Mouse (Mus musculus): ENCODE measurements at regions not wholly inside any gene's neighbourhood (a gene's known extent, or its start where the extent isn't known, plus 50 kb on each side); places are given as distances from the start of the nearest gene placed in this dataset.

DNA sequence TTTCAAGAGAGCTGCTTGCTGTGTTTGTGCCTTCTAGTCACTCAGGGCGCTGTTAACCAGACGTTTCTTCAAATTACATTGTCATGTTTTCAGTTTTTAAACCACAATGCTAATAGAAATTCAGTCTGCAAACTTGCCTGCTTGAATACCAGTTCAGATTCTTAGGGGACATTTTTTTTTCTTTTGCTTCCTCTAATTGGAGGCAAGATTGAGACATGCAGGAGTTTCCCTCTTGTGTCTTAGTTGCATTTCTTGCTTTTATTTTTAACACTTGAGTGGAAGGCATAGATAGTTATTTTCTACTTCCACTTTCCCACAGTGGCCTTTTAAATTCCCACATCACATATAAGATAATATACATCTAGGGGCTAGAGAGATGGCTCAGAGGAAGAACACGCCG is 246.8 kb downstream of the Grpr start:
- intact Hi-C loops (cut with DNase I), result no loop called here
- Histone ChIP-seq H3K9ac (ENCODE audit: low read depth, low read length) (no peak overlapping the region), H3K27me3 (ENCODE audit: control insufficient read depth, insufficient read depth, low read length) (no peaks in the 10 kb centered on the region), H3K27ac (no peak overlapping the region), H3K79me2 (replicated peaks; ENCODE audit: control insufficient read depth, insufficient read depth, low read length) (no peaks in the 10 kb centered on the region), H3K36me3 (ENCODE audit: control insufficient read depth, insufficient read depth, low read length) (no peaks in the 10 kb centered on the region), H3K4me3 (no peak overlapping the region), H3K4me1 (ENCODE audit: control insufficient read depth, insufficient read depth, low read length) (no peaks in the 10 kb centered on the region)
- DNase-seq, result no peak
- no peak for TF ChIP-seq POLR2A (IDR thresholded peaks at IDR 0.05; ENCODE audit: insufficient read depth, low read depth, low read length)
- TF ChIP-seq CTCF (IDR thresholded peaks at IDR 0.05), result no peak
- no peak for TF ChIP-seq EP300 (IDR thresholded peaks at IDR 0.05; ENCODE audit: insufficient read depth, low read depth, low read length)
- 66% methylated on average over 4 of the region's 4 CpGs for WGBS

GRCm38 (mm10) chrX:163301045-163301444 is 248.4 kb downstream of the Grpr start:
- no peaks in the 10 kb centered on the region for H3K79me2 ChIP-seq (replicated peaks; ENCODE audit: control insufficient read depth, insufficient read depth, low read length)
- no peaks in the 10 kb centered on the region for H3K27me3 ChIP-seq (ENCODE audit: control insufficient read depth, insufficient read depth, low read length)
- no peaks in the 10 kb centered on the region for H3K36me3 ChIP-seq (ENCODE audit: control insufficient read depth, insufficient read depth, low read length)
- no peaks in the 10 kb centered on the region for H3K4me1 ChIP-seq (ENCODE audit: control insufficient read depth, insufficient read depth, low read length)
- no peak overlapping the region for H3K9ac ChIP-seq (ENCODE audit: low read depth, low read length)
- no peak for DNase-seq
- 75% methylated on average over 6 of the region's 6 CpGs for WGBS
- TF ChIP-seq CTCF (IDR thresholded peaks at IDR 0.05) (no peak), POLR2A (IDR thresholded peaks at IDR 0.05; ENCODE audit: insufficient read depth, low read depth, low read length) (no peak), EP300 (IDR thresholded peaks at IDR 0.05; ENCODE audit: insufficient read depth, low read depth, low read length) (no peak)
- no peak overlapping the region for H3K27ac ChIP-seq
- intact Hi-C loops (cut with DNase I), result no loop called here
- no peak overlapping the region for H3K4me3 ChIP-seq

GRCm38 (mm10) chrX:163296956-163297628 is 252.4 kb downstream of the Grpr start:
- DNase-seq, result no peak
- H3K9ac ChIP-seq (ENCODE audit: low read depth, low read length), result no peak overlapping the region
- H3K4me3 ChIP-seq, result no peak overlapping the region
- intact Hi-C loops (cut with DNase I), result no loop called here
- no peaks in the 10 kb centered on the region for H3K79me2 ChIP-seq (replicated peaks; ENCODE audit: control insufficient read depth, insufficient read depth, low read length)
- no peaks in the 10 kb centered on the region for H3K4me1 ChIP-seq (ENCODE audit: control insufficient read depth, insufficient read depth, low read length)
- H3K36me3 ChIP-seq (ENCODE audit: control insufficient read depth, insufficient read depth, low read length), result no peaks in the 10 kb centered on the region
- no peak overlapping the region for H3K27ac ChIP-seq
- no peak for TF ChIP-seq EP300 (IDR thresholded peaks at IDR 0.05; ENCODE audit: insufficient read depth, low read depth, low read length)
- TF ChIP-seq CTCF (IDR thresholded peaks at IDR 0.05), result no peak
- no peak for TF ChIP-seq POLR2A (IDR thresholded peaks at IDR 0.05; ENCODE audit: insufficient read depth, low read depth, low read length)
- no peaks in the 10 kb centered on the region for H3K27me3 ChIP-seq (ENCODE audit: control insufficient read depth, insufficient read depth, low read length)
- 56% methylated on average over 8 of the region's 8 CpGs for WGBS

- H3K79me2 ChIP-seq (replicated peaks; ENCODE audit: control insufficient read depth, insufficient read depth, low read length), result no peaks in the 10 kb centered on the region
- no peak overlapping the region for H3K27ac ChIP-seq
- H3K9ac ChIP-seq (ENCODE audit: low read depth, low read length), result no peak overlapping the region
- no peaks in the 10 kb centered on the region for H3K36me3 ChIP-seq (ENCODE audit: control insufficient read depth, insufficient read depth, low read length)
- H3K27me3 ChIP-seq (ENCODE audit: control insufficient read depth, insufficient read depth, low read length), result no peaks in the 10 kb centered on the region
- H3K4me1 ChIP-seq (ENCODE audit: control insufficient read depth, insufficient read depth, low read length), result no peaks in the 10 kb centered on the region
- intact Hi-C loops (cut with DNase I), result no loop called here
- no peak for DNase-seq
- 65% methylated on average over 2 of the region's 2 CpGs for WGBS
- no peak for TF ChIP-seq POLR2A (IDR thresholded peaks at IDR 0.05; ENCODE audit: insufficient read depth, low read depth, low read length)
- TF ChIP-seq EP300 (IDR thresholded peaks at IDR 0.05; ENCODE audit: insufficient read depth, low read depth, low read length), result no peak
- no peak for TF ChIP-seq CTCF (IDR thresholded peaks at IDR 0.05)
- no peak overlapping the region for H3K4me3 ChIP-seq
Observed at GRCm38 (mm10) chrX:163261248-163261647, 288.2 kb downstream of the Grpr start.

DNA sequence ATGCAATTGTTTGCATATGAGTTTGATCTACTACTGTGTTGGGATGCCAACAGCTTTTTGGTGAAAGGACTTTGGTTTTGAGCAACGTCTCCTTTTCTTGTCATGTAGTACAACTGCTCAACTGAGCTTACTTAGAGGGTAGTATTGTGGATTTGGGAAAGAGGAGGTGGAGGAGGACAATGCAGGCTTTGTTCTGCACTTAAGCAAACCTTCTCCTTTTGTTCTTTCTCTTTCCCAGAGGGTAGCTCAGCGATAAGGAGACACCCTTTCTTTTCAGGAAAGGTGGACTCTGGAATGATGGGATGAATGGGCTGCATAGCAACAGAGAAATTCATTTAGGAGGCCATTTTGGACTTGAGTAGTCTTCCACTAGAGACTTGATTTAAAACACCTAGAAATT is 288.6 kb upstream of the S100g start:
- Histone ChIP-seq H3K27ac (no peak overlapping the region), H3K79me2 (replicated peaks; ENCODE audit: control insufficient read depth, insufficient read depth, low read length) (no peaks in the 10 kb centered on the region), H3K4me1 (ENCODE audit: control insufficient read depth, insufficient read depth, low read length) (no peaks in the 10 kb centered on the region), H3K36me3 (ENCODE audit: control insufficient read depth, insufficient read depth, low read length) (no peaks in the 10 kb centered on the region), H3K4me3 (no peak overlapping the region), H3K27me3 (ENCODE audit: control insufficient read depth, insufficient read depth, low read length) (no peaks in the 10 kb centered on the region), H3K9ac (ENCODE audit: low read depth, low read length) (no peak overlapping the region)
- no peak for DNase-seq
- TF ChIP-seq EP300 (IDR thresholded peaks at IDR 0.05; ENCODE audit: insufficient read depth, low read depth, low read length), result no peak
- TF ChIP-seq POLR2A (IDR thresholded peaks at IDR 0.05; ENCODE audit: insufficient read depth, low read depth, low read length), result no peak
- TF ChIP-seq CTCF (IDR thresholded peaks at IDR 0.05), result no peak
- intact Hi-C loops (cut with DNase I), result no loop called here
- 55% methylated on average over 2 of the region's 2 CpGs for WGBS

DNA sequence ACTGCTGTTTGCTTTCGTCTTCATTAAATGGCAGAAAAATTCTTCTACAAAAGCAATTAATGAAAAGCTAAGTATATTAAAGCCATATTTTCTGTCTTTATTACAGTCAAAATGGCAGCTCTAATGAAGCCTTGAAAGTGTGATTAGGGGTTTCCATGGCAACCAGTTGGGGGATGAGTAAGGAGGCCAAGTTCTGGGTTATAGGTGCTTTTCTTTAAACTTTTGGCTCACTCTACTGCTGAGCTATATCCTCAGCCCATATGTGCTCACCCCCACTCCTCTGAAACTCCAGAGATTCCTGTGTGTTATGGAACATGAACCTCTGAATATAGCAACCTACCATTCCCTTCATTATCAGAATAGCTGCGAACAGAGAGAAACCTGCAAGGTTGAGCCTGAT is 240.9 kb upstream of the S100g start:
- Histone ChIP-seq H3K9ac (ENCODE audit: low read depth, low read length) (no peak overlapping the region), H3K4me1 (ENCODE audit: control insufficient read depth, insufficient read depth, low read length) (no peaks in the 10 kb centered on the region), H3K4me3 (no peak overlapping the region), H3K79me2 (replicated peaks; ENCODE audit: control insufficient read depth, insufficient read depth, low read length) (no peaks in the 10 kb centered on the region), H3K27me3 (ENCODE audit: control insufficient read depth, insufficient read depth, low read length) (no peaks in the 10 kb centered on the region), H3K27ac (no peak overlapping the region), H3K36me3 (ENCODE audit: control insufficient read depth, insufficient read depth, low read length) (no peaks in the 10 kb centered on the region)
- intact Hi-C loops (cut with DNase I), result no loop called here
- WGBS, result 81% methylated on average over 2 of the region's 2 CpGs
- no peak for DNase-seq
- TF ChIP-seq CTCF (IDR thresholded peaks at IDR 0.05) (no peak), POLR2A (IDR thresholded peaks at IDR 0.05; ENCODE audit: insufficient read depth, low read depth, low read length) (no peak), EP300 (IDR thresholded peaks at IDR 0.05; ENCODE audit: insufficient read depth, low read depth, low read length) (no peak)
